Mouse (Mus musculus): Measurements from ENCODE around the gene Vsig10.

DNA sequence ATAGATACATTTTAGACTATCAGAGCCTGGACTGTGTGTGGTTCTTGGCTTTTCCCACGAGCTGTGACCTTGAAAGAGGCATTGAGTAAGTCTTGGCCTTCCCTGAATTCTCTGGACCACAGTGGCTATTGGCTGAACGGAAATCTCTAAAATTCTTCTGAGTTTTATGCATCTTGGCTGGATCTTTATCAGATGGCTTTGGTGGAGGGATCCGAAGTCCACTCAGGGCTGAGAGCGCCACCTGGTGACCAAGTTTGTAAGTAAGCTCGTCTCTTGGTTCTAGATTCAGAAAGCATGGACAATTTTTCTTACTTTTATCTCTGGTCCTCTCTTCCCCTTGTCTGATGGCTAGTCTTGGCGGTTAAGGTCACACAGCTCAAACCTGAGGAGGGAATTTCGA is 13.9 kb upstream of the Vsig10 start:
- no peak for TF ChIP-seq POLR2A (IDR thresholded peaks at IDR 0.05; ENCODE audit: insufficient read depth, low read depth, low read length)
- peak; percentile 30; the same call in 1 of the 2 replicates for TF ChIP-seq CTCF (IDR thresholded peaks at IDR 0.05; ENCODE audit: insufficient read depth, low read depth, low read length)

Data from olfactory bulb, adult 2 months (tissue).